Mouse (Mus musculus) neural tube, postnatal 0 days (tissue): Measurements from ENCODE around the gene Mrps25. TPM values are rescaled to one million over a fixed set of nuclear protein-coding genes. Genes with fewer than 3 reads are reported as not detected.

Experiments
- polyA plus RNA-seq: library from polyadenylated mRNA; unstranded; fragments of >200 nt; fragmentation: Nextera tagmentation; extraction: Ambion mirVana; gene quantifications from 2 replicates; pipeline ENCODE4 v1.2.1, GENCODE M21; 2015

Gene Mrps25
- polyA plus RNA-seq, result 77.7 and 80.6 TPM in 2 replicates

DNA sequence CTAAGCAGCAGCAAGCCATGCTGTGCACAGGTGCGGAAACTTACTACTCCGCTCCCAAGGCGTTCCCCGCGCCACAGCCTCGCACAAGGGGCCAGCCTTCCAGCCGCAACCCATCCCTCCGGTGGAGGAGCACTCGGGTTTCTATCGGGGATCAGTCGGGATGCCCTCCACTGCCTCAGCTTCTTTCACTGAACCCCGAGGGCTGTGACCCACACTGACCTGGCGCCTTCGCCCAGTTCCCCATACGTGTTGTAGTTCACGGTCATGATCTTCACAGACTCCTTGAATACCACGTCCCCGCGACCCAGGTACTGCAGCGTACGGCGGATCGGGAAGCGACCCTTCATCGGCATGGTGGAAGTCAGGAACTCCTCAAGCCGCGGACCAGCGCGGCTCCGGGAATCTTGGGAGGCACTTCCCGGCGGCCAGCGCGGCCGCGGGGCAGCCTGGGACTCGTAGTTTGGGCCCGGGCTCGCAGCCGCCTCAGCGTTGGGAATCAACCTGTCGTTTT is at the start of gene Mrps25:
TSS of gene Mrps25 (minus strand) at position 413 of the 511 bp plus-strand sequence.

DNA sequence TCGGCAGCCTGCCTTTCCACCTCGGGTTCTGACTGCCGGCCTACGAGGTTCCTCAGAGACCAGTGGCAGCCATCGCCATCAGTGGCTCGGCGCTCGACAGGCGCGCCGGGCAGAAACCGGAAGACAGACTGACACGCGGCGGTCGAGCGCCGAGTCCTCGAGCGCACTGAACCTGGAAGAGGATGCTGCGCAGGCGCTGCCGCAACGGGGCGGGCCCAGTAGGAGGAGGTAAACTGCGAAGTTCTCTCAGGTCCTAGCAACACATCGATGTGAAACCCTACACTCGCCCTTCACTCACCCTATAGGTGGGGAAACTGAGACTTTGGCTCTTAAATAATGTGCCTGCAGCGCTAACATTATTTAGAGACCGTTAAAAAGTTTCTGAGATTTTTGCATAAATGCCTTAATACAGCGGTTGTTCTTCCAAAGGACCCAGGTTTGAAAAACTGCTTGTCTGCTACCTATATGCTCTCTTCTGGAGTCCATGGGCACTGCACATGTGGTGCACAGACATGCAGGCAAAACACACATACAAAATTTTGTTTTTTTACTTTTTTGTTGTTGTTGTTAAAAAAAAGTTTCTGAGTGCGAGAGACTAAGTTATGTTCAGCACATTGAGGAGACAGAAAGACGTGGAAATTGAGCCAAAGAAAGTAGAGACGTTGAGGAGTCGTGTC is 31.1 kb upstream of the Mrps25 start, which contains the start of gene Rbsn:
TSS of gene Rbsn (minus strand) at position 153 of the 677 bp plus-strand sequence.

Other genes with a start within 250 kb of the Mrps25 start
- 10.0 and 12.3 TPM in 2 replicates for gene Fgd5, start 205.2 kb downstream of the Mrps25 start, polyA plus RNA-seq
- 30.3 and 34.2 TPM in 2 replicates for gene Nr2c2, start 92.6 kb downstream of the Mrps25 start, polyA plus RNA-seq
- 28.2 and 31.8 TPM in 2 replicates for gene Rbsn, start 30.9 kb upstream of the Mrps25 start, polyA plus RNA-seq
- gene Trh, start 60.6 kb upstream of the Mrps25 start, polyA plus RNA-seq, result 1.9 TPM in 2 replicates